ENCODE assay signal across 31 mouse cellular contexts in genomic region chr7:99162462-99162861, GRCm38 (mm10). TPM values are rescaled to one million over a fixed set of nuclear protein-coding genes. Genes with fewer than 3 reads are reported as not detected.
A peak's percentile ranks its signal among the peaks of the same experiment; 100 is the strongest.
DNase-seq lines count a peak whose midpoint lies in the region; ATAC-seq and TF ChIP-seq lines count a peak whose summit lies in the region.
"Had no signal": no experiment of that assay in that cellular context is flagged by ENCODE, and none has a peak within 500 bp of the region (broad histone marks: within the 10 kb centered on the region; RNA-seq: fewer than 3 reads in every experiment).

No protein-coding gene starts in this region.

- intact Hi-C loops in gastrocnemius, adult 2 months (cut with DNase I), result no loop called here

- H3K9ac ChIP-seq in lung, postnatal 0 days (replicated peaks; ENCODE audit: low read depth), result no peak overlapping the region
- H3K9ac ChIP-seq: embryonic facial prominence, embryonic 15.5 days; forebrain, embryonic 12.5 days; heart, embryonic 12.5 days; hindbrain, embryonic 14.5 days; liver, embryonic 14.5 days; lung, embryonic 15.5 days; midbrain, embryonic 12.5 days; stomach, embryonic 15.5 days had no signal

- no peak for TF ChIP-seq POLR2A in lung, adult 2 months (IDR thresholded peaks at IDR 0.05; ENCODE audit: borderline replicate concordance, extremely low read depth, low read depth, low read length)
- TF ChIP-seq POLR2A in small intestine, adult 2 months (IDR thresholded peaks at IDR 0.05; ENCODE audit: low read depth, low read length), result no peak

- H3K4me2 ChIP-seq in lung, postnatal 0 days (replicated peaks; ENCODE audit: low read depth, low read length), result no peak overlapping the region
- H3K4me2 ChIP-seq: embryonic facial prominence, embryonic 15.5 days; forebrain, embryonic 12.5 days; heart, embryonic 12.5 days; hindbrain, embryonic 14.5 days; lung, embryonic 15.5 days; midbrain, embryonic 12.5 days; stomach, embryonic 15.5 days had no signal

- no peak for ATAC-seq in lung, postnatal 0 days
- ATAC-seq: inflammation-experienced regulatory T-cells, adult 6 months had no signal

- H3K27ac ChIP-seq in gastrocnemius, adult 2 months, result peak overlapping the region; percentile 66; the same call in 1 of the 2 replicates
- no peak overlapping the region for H3K27ac ChIP-seq in layer of hippocampus, adult 2 months
- H3K27ac ChIP-seq in lung, postnatal 0 days (ENCODE audit: low read length), result no peak overlapping the region
- peak overlapping the region; percentile 89 for H3K27ac ChIP-seq in small intestine, adult 2 months (ENCODE audit: insufficient read depth, low read depth, low read length)
- H3K27ac ChIP-seq: forebrain, embryonic 12.5 days; hindbrain, embryonic 14.5 days; liver, embryonic 14.5 days; lung, embryonic 15.5 days; midbrain, embryonic 12.5 days had no signal

- H3K36me3 ChIP-seq in lung, postnatal 0 days (ENCODE audit: insufficient read depth, low read length), result peaks cover 3% of the 10 kb centered on the region; the same call in 1 of the 2 replicates
- peaks cover 43% of the 10 kb centered on the region for H3K36me3 ChIP-seq in small intestine, adult 2 months (ENCODE audit: control insufficient read depth, insufficient read depth, low read length)
- H3K36me3 ChIP-seq: embryonic facial prominence, embryonic 15.5 days; forebrain, embryonic 12.5 days; G1E; heart, embryonic 12.5 days; lung, embryonic 15.5 days; midbrain, embryonic 12.5 days; stomach, embryonic 15.5 days had no signal

- no peaks in the 10 kb centered on the region for H3K27me3 ChIP-seq in lung, postnatal 0 days (replicated peaks; ENCODE audit: insufficient read depth, low read length)
- no peaks in the 10 kb centered on the region for H3K27me3 ChIP-seq in small intestine, adult 2 months (ENCODE audit: control insufficient read depth, insufficient read depth, low read length)
- H3K27me3 ChIP-seq: embryonic facial prominence, embryonic 15.5 days; forebrain, embryonic 12.5 days; heart, embryonic 12.5 days; lung, embryonic 15.5 days; midbrain, embryonic 12.5 days; stomach, embryonic 15.5 days had no signal

- TF ChIP-seq EP300 in lung, postnatal 0 days (IDR thresholded peaks at IDR 0.05), result no peak

- no peak for TF ChIP-seq CTCF in gastrocnemius, adult 2 months (IDR thresholded peaks at IDR 0.05)
- peak; percentile 64 for TF ChIP-seq CTCF in layer of hippocampus, adult 2 months (conservative IDR thresholded peaks at IDR 0.05)
- 0 out of 2 replicates have a peak, but pooled peaks have one; percentile 2 for TF ChIP-seq CTCF in lung, postnatal 0 days (IDR thresholded peaks at IDR 0.05)
- TF ChIP-seq CTCF in lung, adult 2 months (IDR thresholded peaks at IDR 0.05; ENCODE audit: insufficient read depth, low read length), result no peak
- TF ChIP-seq CTCF in small intestine, adult 2 months (IDR thresholded peaks at IDR 0.05; ENCODE audit: extremely low read depth, insufficient read length, insufficient replicate concordance, low read depth, low read length), result peak; percentile 18; the same call in 1 of the 2 replicates

- no peak for DNase-seq in gastrocnemius, adult 2 months
- no peak for DNase-seq in gastrocnemius, adult 18-20 months (ENCODE audit: low spot score)
- DNase-seq in layer of hippocampus, adult 2 months (ENCODE audit: low spot score in 2 of 2), result no peak
- no peak for DNase-seq in layer of hippocampus, postnatal 10 days (ENCODE audit: low spot score in 2 of 2)
- no peak for DNase-seq in lung, postnatal 0 days (ENCODE audit: low spot score)
- DNase-seq in lung, adult 2 months, result no peak
- DNase-seq in T-cell, adult 2 months (ENCODE audit: low spot score), result no peak
- DNase-seq: adrenal gland, postnatal 25 days; cerebellum, adult 18-20 months; cerebellum, postnatal 14 days; gastrocnemius, postnatal 25 days; heart, postnatal 4 days; kidney, adult 9 months; kidney, postnatal 36 days; layer of hippocampus, postnatal 36 days; lung, postnatal 36 days; right cerebral cortex, postnatal 14 days; thymus, postnatal 14 days had no signal

- no peaks in the 10 kb centered on the region for H3K9me3 ChIP-seq in lung, postnatal 0 days (ENCODE audit: low read length)
- H3K9me3 ChIP-seq: embryonic facial prominence, embryonic 10.5 days; embryonic facial prominence, embryonic 15.5 days; forebrain, embryonic 12.5 days; G1E; heart, embryonic 12.5 days; lung, embryonic 15.5 days; megakaryocyte, embryonic 14.5 days; midbrain, embryonic 12.5 days; stomach, embryonic 15.5 days had no signal

- no peak overlapping the region for H3K4me3 ChIP-seq in gastrocnemius, adult 2 months
- H3K4me3 ChIP-seq in layer of hippocampus, adult 2 months, result no peak overlapping the region
- no peak overlapping the region for H3K4me3 ChIP-seq in lung, postnatal 0 days (ENCODE audit: low read depth, low read length)
- H3K4me3 ChIP-seq in lung, adult 2 months (replicated peaks; ENCODE audit: extremely low read depth, low read depth, low read length), result no peak overlapping the region
- H3K4me3 ChIP-seq in small intestine, adult 2 months (ENCODE audit: low read depth, low read length), result no peak overlapping the region
- H3K4me3 ChIP-seq: embryonic facial prominence, embryonic 10.5 days; embryonic facial prominence, embryonic 15.5 days; forebrain, embryonic 12.5 days; heart, embryonic 12.5 days; lung, embryonic 15.5 days; megakaryocyte, embryonic 14.5 days; midbrain, embryonic 12.5 days; stomach, embryonic 15.5 days had no signal

- 89% methylated on average over 7 of the region's 7 CpGs for WGBS in lung, postnatal 0 days
- 91% methylated on average over 7 of the region's 7 CpGs for WGBS in lung, adult 2 months
- WGBS in small intestine, adult 2 months, result 87% methylated on average over 7 of the region's 7 CpGs

- no peaks in the 10 kb centered on the region for H3K4me1 ChIP-seq in lung, postnatal 0 days (ENCODE audit: insufficient read depth, low read depth, low read length)
- no peaks in the 10 kb centered on the region for H3K4me1 ChIP-seq in lung, adult 2 months (ENCODE audit: control insufficient read depth, insufficient read depth, low read length)
- peaks cover 76% of the 10 kb centered on the region for H3K4me1 ChIP-seq in small intestine, adult 2 months (ENCODE audit: control insufficient read depth, insufficient read depth, insufficient read length, low read length)
- H3K4me1 ChIP-seq: midbrain, embryonic 12.5 days had no signal

RNA-seq across cellular contexts. Expression of gene Dgat2, which starts 20.1 kb away (rescaled TPM):
- 10 to 100 TPM; 32.9 to 69.4 TPM for total RNA-seq in gastrocnemius, adult 2 months (2021)
- total RNA-seq in gastrocnemius, adult 18-20 months (2021), result 10 to 100 TPM; 41.9 to 56.0 TPM
- total RNA-seq in layer of hippocampus, adult 2 months (2021), result 100 to 1,000 TPM; 111 TPM
- 10 to 100 TPM; 77.9 to 82.9 TPM for total RNA-seq in layer of hippocampus, postnatal 10 days (2021)
- 14.6 and 15.3 TPM in 2 replicates for polyA plus RNA-seq in lung, postnatal 0 days (2015; fragmentation: Nextera tagmentation; extraction: Ambion mirVana)
- polyA plus RNA-seq in lung, adult 2 months (2012; rRNA removed), result 93.7 and 100 TPM in 2 replicates
- 159 and 234 TPM in 2 replicates for polyA plus RNA-seq in small intestine, adult 2 months (2012; rRNA removed)

RNA-seq across cellular contexts. Expression of gene Uvrag, which starts 21.5 kb away (rescaled TPM):
- total RNA-seq in gastrocnemius, adult 2 months (2021), result 1 to 10 TPM; 8.6 to 9.2 TPM
- 1 to 10 TPM; 7.0 to 10.0 TPM for total RNA-seq in gastrocnemius, adult 18-20 months (2021)
- 10 to 100 TPM; 48.9 to 52.4 TPM for total RNA-seq in layer of hippocampus, adult 2 months (2021)
- 10 to 100 TPM; 37.6 to 41.0 TPM for total RNA-seq in layer of hippocampus, postnatal 10 days (2021)
- polyA plus RNA-seq in lung, postnatal 0 days (2015; fragmentation: Nextera tagmentation; extraction: Ambion mirVana), result 23.4 and 28.6 TPM in 2 replicates
- 35.4 and 79.1 TPM in 2 replicates for polyA plus RNA-seq in lung, adult 2 months (2012; rRNA removed)
- 14.8 and 28.2 TPM in 2 replicates for polyA plus RNA-seq in small intestine, adult 2 months (2012; rRNA removed)

Comparison
In these comparisons a context has a peak if more than half of its experiments do, and no peak if none do; other contexts are left out.
1. CTCF ChIP-seq: peak in layer of hippocampus, adult 2 months (single experiment), lung, postnatal 0 days (single experiment) and small intestine, adult 2 months (single experiment); none in gastrocnemius, adult 2 months (single experiment) and lung, adult 2 months (single experiment).
2. H3K27ac ChIP-seq: peak in gastrocnemius, adult 2 months (single experiment) and small intestine, adult 2 months (single experiment); none in layer of hippocampus, adult 2 months (single experiment) and lung, postnatal 0 days (single experiment).